Mouse (Mus musculus): Measurements from ENCODE around the gene Nrk. TPM values are rescaled to one million over a fixed set of nuclear protein-coding genes. Genes with fewer than 3 reads are reported as not detected.

Gene Nrk
- total RNA-seq (2021), result under 1 TPM in 1 of 2 experiments, not detected in 1; 0.05 TPM

DNA sequence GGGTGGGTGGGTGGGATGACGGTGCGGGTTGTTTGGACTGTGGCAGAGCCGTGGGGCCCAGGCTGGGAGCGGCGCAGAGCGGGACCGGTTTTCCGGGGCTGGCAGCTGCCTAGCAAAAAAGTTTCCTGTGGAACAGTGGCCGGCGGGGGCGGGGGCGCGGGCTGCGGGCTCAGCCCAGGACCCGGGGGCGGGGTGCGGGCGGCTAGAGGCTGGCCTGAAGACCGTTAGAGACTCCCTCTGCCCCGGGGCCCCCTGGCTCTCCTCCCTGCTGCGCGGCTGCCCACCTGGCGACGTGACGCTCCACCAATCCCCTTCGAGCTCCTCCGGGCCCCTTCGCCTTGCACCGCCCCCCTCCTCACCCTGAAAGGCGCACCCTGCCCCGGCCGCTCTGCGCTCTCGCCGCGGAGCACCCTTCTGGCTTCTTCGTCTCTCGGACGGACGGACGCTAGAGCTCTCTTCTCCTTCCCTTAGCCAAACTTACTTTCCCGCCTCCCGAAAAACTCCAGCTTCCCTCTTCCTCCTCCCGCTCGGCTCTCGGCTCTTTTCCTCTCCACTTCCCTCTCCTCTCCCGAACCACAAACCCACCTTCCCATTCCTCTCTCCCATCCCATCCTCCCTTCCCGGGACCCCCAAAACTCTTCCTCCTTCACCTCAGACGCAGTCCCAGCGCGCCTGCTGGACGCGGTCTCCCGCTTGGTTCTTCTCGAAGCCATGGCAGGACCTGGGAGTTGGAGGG is at the start of gene Nrk:
Gene Nrk, plus strand, starts transcription at position 390 of the 736 bp plus-strand sequence.
- DNase-seq (ENCODE audit: low spot score in 2 of 2), result no peak
- intact Hi-C loops (cut with DNase I), result no loop called here

DNA sequence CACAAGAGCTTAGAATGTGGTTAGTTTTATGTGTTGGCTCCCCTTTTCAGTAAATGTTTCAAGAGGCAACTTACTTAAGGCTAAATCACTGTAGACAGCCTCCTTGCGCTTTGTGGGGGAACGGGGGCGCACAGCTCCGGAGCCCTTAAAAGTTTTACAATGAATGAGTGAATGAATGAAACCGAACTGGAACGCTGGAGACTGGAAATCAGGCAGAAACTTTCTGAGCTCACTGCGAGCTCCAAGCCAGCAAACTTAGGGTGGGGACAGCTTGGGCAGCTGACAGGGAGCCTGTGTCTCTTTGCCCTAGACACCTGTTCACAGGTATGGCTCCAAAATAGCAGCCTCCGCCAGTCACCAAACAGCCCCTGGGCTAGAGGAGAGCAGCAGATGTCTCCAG is 864 bp upstream of the Nrk start:
- no peak for DNase-seq (ENCODE audit: low spot score in 2 of 2)
- intact Hi-C loops (cut with DNase I), result no loop called here

DNA sequence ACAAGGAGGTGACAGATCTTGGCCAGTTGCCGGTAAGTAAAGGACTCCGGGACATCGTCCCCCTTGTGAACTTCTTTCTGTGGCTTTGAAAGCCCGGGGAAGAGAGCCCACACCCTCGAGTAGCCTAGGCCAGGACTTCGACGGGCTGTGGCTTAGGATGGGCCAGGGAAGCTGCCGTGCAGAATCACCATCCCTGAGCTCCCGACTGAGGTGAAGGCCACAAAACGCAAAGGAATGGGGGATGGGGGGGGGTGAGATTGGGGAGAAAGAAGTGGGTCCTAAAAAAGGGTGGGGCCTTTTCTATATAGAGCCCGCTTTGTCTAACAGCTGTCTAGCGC is 516 bp downstream of the Nrk start:
- intact Hi-C loops (cut with DNase I), result no loop called here
- DNase-seq (ENCODE audit: low spot score in 2 of 2), result no peak

DNA sequence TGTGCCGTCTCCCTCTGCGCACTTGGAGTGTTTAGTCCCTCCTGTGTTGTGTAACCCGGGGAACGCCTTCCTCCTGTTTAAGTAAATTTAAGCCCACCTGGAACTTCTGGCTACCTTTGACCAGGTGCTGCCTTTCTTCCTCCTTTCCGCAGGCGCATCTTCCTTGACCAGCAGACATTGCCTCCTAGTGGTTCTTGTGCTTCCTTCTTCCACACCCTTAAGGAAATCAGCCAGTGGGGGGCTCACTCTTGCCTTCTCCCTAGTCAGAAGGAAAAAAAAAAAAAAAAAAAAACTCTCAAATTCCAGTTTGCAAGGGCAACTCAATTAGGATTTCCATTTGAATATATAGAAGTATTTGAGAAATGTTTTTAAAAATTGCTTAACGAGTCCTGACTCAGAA is 4.8 kb downstream of the Nrk start:
- intact Hi-C loops (cut with DNase I), result no loop called here
- DNase-seq (ENCODE audit: low spot score in 2 of 2), result no peak

DNA sequence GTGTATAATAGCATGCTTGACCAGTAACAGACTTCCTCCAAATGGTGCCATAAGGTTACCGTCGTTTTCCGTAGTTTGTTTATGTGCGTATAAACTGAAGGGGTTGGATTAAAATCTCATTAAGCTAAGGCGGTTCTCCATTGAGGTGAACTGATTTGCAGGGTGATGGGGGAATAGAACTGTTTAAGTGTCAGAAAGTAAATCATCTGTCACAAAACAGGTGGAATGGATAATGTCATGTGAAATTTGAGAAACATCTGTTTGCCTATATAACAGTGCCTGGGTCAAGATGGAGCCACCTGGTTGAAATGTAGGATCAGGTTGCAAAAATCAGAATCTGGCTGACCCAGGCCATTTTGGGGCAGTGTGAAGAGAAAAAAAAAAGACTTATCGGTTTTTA is 29.7 kb downstream of the Nrk start:
- DNase-seq (ENCODE audit: low spot score in 2 of 2), result no peak
- intact Hi-C loops (cut with DNase I), result no loop called here

DNA sequence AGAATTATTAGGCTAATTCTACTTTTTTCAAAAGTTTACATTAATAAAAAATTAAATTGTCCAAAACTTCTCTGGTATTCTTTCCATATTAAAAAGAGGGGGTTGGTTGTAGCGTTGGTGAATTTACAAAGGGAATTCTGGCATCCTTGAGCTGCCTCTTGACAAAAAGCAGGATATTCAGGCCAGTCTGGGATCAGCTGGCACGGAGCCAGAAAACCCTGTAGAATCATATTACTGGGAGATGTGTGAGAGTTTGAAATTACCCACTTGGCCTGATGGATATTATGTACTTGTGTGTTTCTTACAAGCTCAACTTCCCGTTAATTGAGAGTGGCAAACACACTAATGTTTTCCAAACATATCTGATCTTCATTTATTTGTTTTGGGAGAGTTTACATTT is 46.5 kb downstream of the Nrk start:
- intact Hi-C loops (cut with DNase I), result no loop called here
- no peak for DNase-seq (ENCODE audit: low spot score in 2 of 2)

DNA sequence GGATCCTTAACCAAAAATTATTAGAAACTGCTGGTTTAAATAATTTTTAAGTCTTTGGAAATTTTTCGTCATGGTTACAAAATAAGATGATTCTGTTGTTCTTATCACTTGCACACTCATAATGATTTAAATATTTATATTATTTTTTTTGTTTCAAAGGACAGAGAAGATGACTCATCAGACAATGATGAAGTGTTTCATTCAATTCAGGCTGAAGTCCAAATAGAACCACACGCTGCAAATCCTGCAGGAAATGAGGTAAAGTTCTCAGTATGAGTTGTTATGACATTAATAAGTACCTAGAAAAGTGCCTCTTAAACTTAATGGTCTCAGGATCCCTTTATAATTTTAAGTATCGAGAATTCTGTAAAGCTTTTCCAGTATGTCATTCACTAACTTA is 64.3 kb downstream of the Nrk start:
- no peak for DNase-seq (ENCODE audit: low spot score in 2 of 2)
- intact Hi-C loops (cut with DNase I), result no loop called here

DNA sequence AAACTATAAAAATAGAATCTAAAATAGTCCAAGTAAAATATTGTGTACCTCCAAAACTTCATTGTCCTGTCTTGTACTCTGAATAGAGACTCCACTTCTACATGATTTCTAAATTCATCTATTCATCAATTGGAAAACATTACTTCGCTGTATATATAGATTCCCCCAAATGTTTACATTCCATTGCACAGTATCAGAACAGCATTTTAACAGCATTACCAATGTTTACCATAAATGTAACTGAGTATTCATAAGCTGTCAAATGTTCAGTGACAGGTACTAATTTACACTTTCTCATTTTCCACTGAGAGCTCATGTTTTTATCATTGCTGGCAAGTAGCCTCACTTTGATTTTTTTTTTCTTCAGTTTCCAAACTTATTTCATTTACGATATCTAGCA is 65.0 kb downstream of the Nrk start:
- intact Hi-C loops (cut with DNase I), result no loop called here
- DNase-seq (ENCODE audit: low spot score in 2 of 2), result no peak

DNA sequence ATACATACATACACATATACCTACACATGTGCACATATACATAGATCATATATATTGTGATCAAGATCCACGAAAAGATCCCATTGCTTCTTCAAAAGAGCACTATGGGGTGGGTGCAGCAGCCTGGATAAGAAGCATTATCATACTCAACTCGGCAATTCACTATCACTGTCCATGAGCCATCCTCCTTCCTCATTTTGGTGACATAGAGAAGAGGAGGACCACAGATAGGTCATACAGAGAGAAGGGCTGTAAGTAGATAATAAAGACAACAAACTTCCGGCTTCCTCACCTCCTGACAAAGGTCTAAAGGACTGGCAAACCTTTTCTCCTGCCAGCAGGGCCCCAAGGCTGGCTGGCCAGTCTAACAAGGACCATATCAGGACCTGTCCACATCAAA is 100.3 kb downstream of the Nrk start:
- DNase-seq (ENCODE audit: low spot score in 2 of 2), result no peak
- intact Hi-C loops (cut with DNase I), result no loop called here

DNA sequence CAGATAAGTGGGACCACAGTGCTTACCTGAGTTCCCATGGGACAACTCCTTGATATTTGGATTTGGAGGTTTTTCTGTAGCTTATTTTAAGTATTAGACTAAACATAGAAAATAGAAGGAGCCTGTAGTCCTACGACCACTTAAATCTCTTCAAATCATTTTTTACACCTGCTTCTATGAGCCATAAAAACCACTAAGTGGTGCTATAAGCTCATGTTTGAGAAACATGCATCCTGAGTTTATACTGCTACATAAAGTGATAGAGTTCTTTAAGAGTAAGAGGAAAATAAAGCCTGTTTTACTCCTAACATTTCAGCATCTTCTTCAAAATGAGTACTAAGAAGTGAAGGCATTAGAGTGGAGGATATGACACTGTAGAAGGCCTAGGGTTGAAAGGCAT is 102.3 kb downstream of the Nrk start:
- DNase-seq (ENCODE audit: low spot score in 2 of 2), result no peak
- intact Hi-C loops (cut with DNase I), result no loop called here

DNA sequence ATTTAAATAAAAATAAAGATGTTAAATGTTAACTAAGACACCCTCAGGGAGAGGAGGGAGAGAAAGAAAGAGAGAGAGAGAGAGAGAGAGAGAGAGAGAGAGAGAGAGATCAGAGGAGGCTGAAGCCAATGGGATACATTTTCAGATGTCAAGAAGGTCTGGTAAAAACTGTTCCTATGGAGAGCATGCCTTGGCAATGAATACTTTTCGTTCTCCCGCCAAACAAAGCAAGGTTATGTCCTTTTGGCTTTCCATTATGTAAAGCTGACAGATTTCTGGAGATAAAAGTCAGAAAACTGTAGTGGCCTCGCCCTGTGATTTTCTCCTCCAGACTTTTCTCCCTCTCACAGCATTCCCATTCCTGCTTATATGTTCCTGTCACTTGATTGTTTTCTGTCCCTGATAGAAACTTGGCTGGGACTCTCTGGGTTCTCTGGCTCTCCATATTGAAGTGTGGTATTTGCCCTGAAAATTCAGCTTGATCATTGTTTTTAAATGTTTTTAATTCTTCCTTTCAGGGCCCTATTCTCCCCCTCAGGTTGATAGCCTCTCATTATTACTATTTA is 112.4 kb downstream of the Nrk start:
- intact Hi-C loops (cut with DNase I), result no loop called here
- DNase-seq (ENCODE audit: low spot score in 2 of 2), result no peak

DNA sequence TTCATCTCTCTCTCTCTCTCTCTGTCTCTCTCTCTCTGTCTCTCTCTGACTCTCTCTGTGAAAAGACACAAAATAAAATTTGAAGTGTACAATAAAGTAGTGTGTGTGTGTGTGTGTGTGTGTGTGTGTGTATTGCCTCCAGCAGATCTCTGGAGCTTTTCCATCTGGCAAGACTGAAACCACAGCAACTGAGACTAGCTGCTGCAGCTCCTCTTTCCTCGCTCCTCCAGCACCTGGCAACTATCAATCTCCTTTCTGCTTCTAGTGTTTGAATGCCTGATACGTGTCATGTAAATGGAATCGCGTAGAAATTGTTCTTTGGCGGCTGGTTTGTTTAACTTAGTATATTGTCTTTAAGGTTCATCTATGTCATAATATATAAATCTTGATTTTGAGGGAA is 113.1 kb downstream of the Nrk start:
- no peak for DNase-seq (ENCODE audit: low spot score in 2 of 2)
- intact Hi-C loops (cut with DNase I), result no loop called here

DNA sequence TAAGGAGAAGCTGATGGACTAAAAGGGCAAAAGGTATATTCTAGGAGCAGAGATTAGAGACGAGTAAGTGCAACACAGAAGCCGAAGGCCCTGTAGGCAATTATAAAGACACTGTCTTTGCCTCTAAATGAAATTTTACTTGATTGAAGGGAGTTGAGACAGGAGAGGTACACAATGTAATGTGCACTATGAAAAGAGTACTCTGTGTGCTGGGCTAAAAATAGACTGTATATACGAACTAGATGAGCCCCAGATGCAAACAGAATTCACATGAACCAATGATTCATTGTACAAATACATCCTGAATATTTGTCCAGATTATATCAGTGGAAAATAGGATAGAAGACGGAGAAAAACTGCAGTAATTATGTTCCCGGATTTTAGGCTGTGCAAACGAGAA is 113.7 kb downstream of the Nrk start:
- intact Hi-C loops (cut with DNase I), result no loop called here
- DNase-seq (ENCODE audit: low spot score in 2 of 2), result no peak

DNA sequence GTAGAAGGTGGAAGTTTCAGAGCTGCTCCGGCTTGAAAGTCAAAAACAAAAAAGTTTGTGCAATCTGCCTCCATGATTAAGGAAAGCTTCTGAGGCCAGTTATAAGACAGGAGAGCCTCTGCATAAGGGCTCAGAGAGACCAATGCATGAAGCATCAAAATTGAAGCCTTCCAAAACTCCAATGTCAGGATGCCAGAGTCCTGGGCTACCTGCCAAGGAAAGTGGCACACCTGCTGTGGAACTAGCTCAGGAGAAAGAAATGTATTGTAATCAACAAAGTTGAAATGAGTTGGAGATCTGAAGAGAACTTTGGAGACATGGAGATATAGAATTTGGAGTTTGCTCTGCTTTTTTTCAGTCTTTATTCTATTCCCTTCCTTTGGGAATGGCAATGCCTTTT is 123.4 kb downstream of the Nrk start:
- intact Hi-C loops (cut with DNase I), result no loop called here

DNA sequence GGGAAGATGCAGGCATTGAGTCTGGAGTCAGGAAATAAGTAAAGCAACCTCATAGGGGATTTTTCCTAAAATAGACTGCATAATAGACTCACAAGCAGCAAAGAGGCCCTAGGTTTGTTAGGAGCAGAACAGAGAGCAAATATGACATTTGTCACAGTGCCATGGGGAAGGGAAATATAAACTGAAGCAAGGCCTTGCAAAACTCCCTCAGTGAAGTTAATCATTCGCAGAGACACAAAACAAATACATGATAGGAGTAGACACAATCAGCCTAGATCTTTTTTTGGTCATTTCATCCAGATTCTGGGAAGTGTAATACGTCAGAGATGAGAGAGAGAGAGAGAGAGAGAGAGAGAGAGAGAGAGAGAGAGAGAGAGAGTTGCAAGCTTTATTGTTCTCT is 125.1 kb downstream of the Nrk start:
- intact Hi-C loops (cut with DNase I), result no loop called here

More for the DNA sequence above, 123.4 kb downstream of the Nrk start:
- DNase-seq (ENCODE audit: low spot score in 2 of 2), result no peak

DNA sequence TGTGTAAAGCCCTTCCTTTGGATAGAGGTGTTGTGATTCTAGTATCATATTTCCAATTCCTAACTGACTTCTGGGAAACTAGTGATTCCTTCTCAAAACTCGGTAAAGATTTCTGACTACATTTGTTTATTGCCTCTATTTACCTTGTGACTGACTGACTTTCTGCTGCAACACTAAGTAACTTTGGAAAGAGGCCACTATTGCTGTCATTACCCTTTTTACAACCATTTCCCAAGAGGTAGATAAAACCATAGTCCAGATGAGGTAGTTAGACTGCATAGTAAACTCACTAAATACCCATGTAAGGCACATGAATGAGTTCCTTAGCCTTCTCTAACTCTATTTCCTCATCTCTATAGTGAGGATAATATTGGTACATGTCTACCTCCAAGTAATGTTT is 126.9 kb downstream of the Nrk start:
- DNase-seq (ENCODE audit: low spot score in 2 of 2), result no peak
- intact Hi-C loops (cut with DNase I), result no loop called here

More for the DNA sequence above, 125.1 kb downstream of the Nrk start:
- DNase-seq (ENCODE audit: low spot score in 2 of 2), result no peak

DNA sequence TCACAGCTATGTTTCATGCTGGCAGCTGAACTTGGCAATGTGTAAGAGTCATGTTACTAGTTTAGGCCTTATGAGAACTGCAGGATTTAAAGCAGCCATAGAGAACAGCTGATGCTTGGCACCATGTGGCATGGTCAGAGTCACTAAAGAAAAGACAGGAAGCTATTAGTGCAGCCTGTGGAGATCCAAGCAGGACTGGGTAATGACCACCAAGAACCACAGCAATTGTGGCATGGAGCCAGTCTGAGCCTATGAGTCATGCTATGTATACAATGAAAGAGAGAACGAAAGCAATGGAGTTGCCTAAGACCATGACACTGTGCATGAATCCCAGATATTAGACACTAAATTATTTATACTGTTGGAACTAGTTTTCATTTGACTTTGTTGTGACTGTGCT is 137.7 kb downstream of the Nrk start:
- DNase-seq (ENCODE audit: low spot score in 2 of 2), result no peak
- intact Hi-C loops (cut with DNase I), result no loop called here

DNA sequence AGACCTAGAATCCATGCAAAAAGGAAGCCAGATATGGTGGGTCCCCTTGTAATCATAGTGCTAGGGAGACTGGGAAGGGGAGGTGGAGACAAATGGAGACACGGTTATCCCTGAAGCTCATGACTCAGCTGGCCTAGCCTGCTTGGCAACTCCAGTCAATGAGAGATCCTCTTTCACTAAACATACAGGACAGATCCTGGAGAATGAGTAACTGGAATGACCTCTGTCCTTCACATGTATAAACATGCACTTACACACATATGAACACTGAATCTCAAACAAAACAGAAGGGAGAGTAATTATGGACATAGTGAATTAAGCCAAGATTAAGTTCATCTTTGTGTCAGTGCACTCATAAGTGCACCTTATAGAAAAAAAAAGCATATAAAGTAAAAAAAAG is 138.9 kb downstream of the Nrk start:
- no peak for DNase-seq (ENCODE audit: low spot score in 2 of 2)
- intact Hi-C loops (cut with DNase I), result no loop called here
